In the genomic region with DNA sequence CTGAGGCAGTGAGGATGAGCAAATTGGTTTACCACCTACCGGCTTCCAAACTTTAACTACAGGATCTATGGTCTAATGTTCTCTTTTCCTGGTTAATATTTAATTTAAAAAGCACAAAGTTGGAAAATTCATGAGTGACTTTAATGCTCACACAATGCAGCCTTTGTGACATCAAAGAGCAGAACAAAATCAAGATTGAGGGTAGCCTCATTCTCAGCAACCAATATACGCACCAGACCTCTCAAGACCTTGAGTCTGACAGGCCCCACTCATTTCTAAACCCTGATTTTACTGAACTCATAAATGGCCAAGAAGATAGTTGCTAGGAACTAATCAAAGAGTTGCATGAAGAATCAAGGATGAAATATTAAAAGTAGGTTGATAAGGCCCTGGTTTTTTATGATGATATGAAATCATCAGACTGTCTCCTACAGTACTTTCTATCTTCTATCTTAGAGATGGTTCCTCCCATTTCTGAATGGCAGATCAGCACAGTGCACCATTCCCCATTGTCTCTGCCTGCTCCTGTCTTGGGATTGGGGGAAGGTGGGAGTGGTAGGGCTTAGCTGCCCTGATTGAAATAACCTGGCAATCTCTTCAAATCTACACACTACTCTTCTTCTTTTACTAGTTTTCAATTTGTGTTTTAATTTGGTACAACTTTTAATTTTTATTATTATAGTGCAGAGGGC, we compare ENCODE assay signal across 22 mouse cellular contexts.
DNase-seq lines count a peak whose midpoint lies in the region; ATAC-seq and TF ChIP-seq lines count a peak whose summit lies in the region.
"Had no signal": no experiment of that assay in that cellular context is flagged by ENCODE, and none has a peak within 500 bp of the region (broad histone marks: within the 10 kb centered on the region; RNA-seq: fewer than 3 reads in every experiment).

No protein-coding gene starts in this region.

- H3K27me3 ChIP-seq in lung, embryonic 14.5 days (ENCODE audit: insufficient read depth, low read length), result no peaks in the 10 kb centered on the region
- H3K27me3 ChIP-seq in intestine, embryonic 15.5 days (replicated peaks), result no peaks in the 10 kb centered on the region
- H3K27me3 ChIP-seq in intestine, postnatal 0 days (replicated peaks; ENCODE audit: control insufficient read depth, insufficient read depth, low read length), result no peaks in the 10 kb centered on the region
- H3K27me3 ChIP-seq in heart, embryonic 11.5 days (ENCODE audit: control insufficient read depth, insufficient read depth, low read length), result no peaks in the 10 kb centered on the region
- H3K27me3 ChIP-seq: embryonic facial prominence, embryonic 13.5 days; embryonic facial prominence, embryonic 15.5 days; forebrain, embryonic 12.5 days had no signal

- 70% methylated on average over 2 of the region's 2 CpGs for WGBS in lung, embryonic 14.5 days
- 58% methylated on average over 2 of the region's 2 CpGs for WGBS in intestine, embryonic 15.5 days
- 53% methylated on average over 2 of the region's 2 CpGs for WGBS in intestine, postnatal 0 days
- 90% methylated on average over 2 of the region's 2 CpGs for WGBS in heart, embryonic 11.5 days (ENCODE audit: insufficient replicate concordance)

- no peak for ATAC-seq in lung, embryonic 14.5 days (ENCODE audit: insufficient read depth)
- ATAC-seq in intestine, embryonic 15.5 days, result peak; percentile 86
- peak; percentile 25; the same call in 1 of the 2 replicates for ATAC-seq in intestine, postnatal 0 days
- no peak for ATAC-seq in heart, embryonic 11.5 days (replicated peaks; ENCODE audit: insufficient number of reproducible peaks, low FRiP score, low TSS enrichment)
- ATAC-seq: forebrain, embryonic 14.5 days had no signal

- peak; percentile 9 for DNase-seq in lung, embryonic 14.5 days
- no peak for DNase-seq in lung, postnatal 14 days
- no peak for DNase-seq in layer of hippocampus, adult 2 months (ENCODE audit: low spot score in 2 of 2)
- DNase-seq: adrenal gland, adult 2 months; adrenal gland, postnatal 10 days; adrenal gland, postnatal 25 days; cerebellum, adult 11 months; cerebellum, adult 18-20 months; cerebellum, adult 8-10 months; cerebellum, adult 9-11 months; cerebellum, postnatal 14 days; cerebellum, postnatal 36 days; embryo, embryonic 11 days had no signal

- no peak overlapping the region for H3K27ac ChIP-seq in lung, embryonic 14.5 days (ENCODE audit: low read depth)
- no peak overlapping the region for H3K27ac ChIP-seq in intestine, embryonic 15.5 days
- H3K27ac ChIP-seq in intestine, postnatal 0 days (ENCODE audit: low read depth, low read length), result no peak overlapping the region
- no peak overlapping the region for H3K27ac ChIP-seq in heart, embryonic 11.5 days (ENCODE audit: low read depth, low read length)
- no peak overlapping the region for H3K27ac ChIP-seq in layer of hippocampus, adult 2 months
- H3K27ac ChIP-seq: embryonic facial prominence, embryonic 13.5 days; embryonic facial prominence, embryonic 15.5 days; forebrain, embryonic 10.5 days; forebrain, embryonic 12.5 days had no signal

- no peaks in the 10 kb centered on the region for H3K36me3 ChIP-seq in lung, embryonic 14.5 days (ENCODE audit: insufficient read depth)
- no peaks in the 10 kb centered on the region for H3K36me3 ChIP-seq in intestine, embryonic 15.5 days
- H3K36me3 ChIP-seq in intestine, postnatal 0 days (ENCODE audit: control insufficient read depth, insufficient read depth), result no peaks in the 10 kb centered on the region
- H3K36me3 ChIP-seq in heart, embryonic 11.5 days (ENCODE audit: control insufficient read depth, insufficient read depth, low read length), result no peaks in the 10 kb centered on the region
- H3K36me3 ChIP-seq: embryonic facial prominence, embryonic 13.5 days; embryonic facial prominence, embryonic 15.5 days; forebrain, embryonic 10.5 days; forebrain, embryonic 12.5 days had no signal

- H3K4me3 ChIP-seq in lung, embryonic 14.5 days (ENCODE audit: low read depth, low read length), result no peak overlapping the region
- H3K4me3 ChIP-seq in intestine, embryonic 15.5 days (replicated peaks), result no peak overlapping the region
- H3K4me3 ChIP-seq in intestine, postnatal 0 days (ENCODE audit: low read depth, low read length), result no peak overlapping the region
- no peak overlapping the region for H3K4me3 ChIP-seq in heart, embryonic 11.5 days (ENCODE audit: low read depth, low read length)
- H3K4me3 ChIP-seq in layer of hippocampus, adult 2 months, result no peak overlapping the region
- H3K4me3 ChIP-seq: embryonic facial prominence, embryonic 13.5 days; embryonic facial prominence, embryonic 15.5 days; erythroblast, embryonic 14.5 days; forebrain, embryonic 10.5 days; forebrain, embryonic 12.5 days had no signal

- H3K4me1 ChIP-seq in lung, embryonic 14.5 days (ENCODE audit: insufficient read depth), result no peaks in the 10 kb centered on the region
- no peaks in the 10 kb centered on the region for H3K4me1 ChIP-seq in intestine, embryonic 15.5 days (replicated peaks)
- H3K4me1 ChIP-seq in intestine, postnatal 0 days (replicated peaks; ENCODE audit: control insufficient read depth, insufficient read depth, low read length), result no peaks in the 10 kb centered on the region
- no peaks in the 10 kb centered on the region for H3K4me1 ChIP-seq in heart, embryonic 11.5 days (ENCODE audit: control insufficient read depth, insufficient read depth, low read length)
- H3K4me1 ChIP-seq: embryonic facial prominence, embryonic 13.5 days; embryonic facial prominence, embryonic 15.5 days; forebrain, embryonic 10.5 days; forebrain, embryonic 12.5 days had no signal

- TF ChIP-seq CTCF in lung, embryonic 14.5 days (IDR thresholded peaks at IDR 0.05; ENCODE audit: low read depth), result no peak
- no peak for TF ChIP-seq CTCF in intestine, postnatal 0 days (IDR thresholded peaks at IDR 0.05; ENCODE audit: low read depth)
- TF ChIP-seq CTCF in layer of hippocampus, adult 2 months (conservative IDR thresholded peaks at IDR 0.05), result no peak

- no peaks in the 10 kb centered on the region for H3K9me3 ChIP-seq in lung, embryonic 14.5 days (ENCODE audit: low read depth, low read length)
- no peaks in the 10 kb centered on the region for H3K9me3 ChIP-seq in intestine, embryonic 15.5 days
- no peaks in the 10 kb centered on the region for H3K9me3 ChIP-seq in intestine, postnatal 0 days (ENCODE audit: control insufficient read depth)
- H3K9me3 ChIP-seq in heart, embryonic 11.5 days (replicated peaks; ENCODE audit: control insufficient read depth, low read length), result no peaks in the 10 kb centered on the region
- H3K9me3 ChIP-seq: embryonic facial prominence, embryonic 13.5 days; embryonic facial prominence, embryonic 15.5 days; forebrain, embryonic 10.5 days; forebrain, embryonic 12.5 days had no signal

- no peak overlapping the region for H3K4me2 ChIP-seq in lung, embryonic 14.5 days
- no peak overlapping the region for H3K4me2 ChIP-seq in intestine, embryonic 15.5 days (replicated peaks)
- no peak overlapping the region for H3K4me2 ChIP-seq in intestine, postnatal 0 days (replicated peaks; ENCODE audit: low read depth)
- no peak overlapping the region for H3K4me2 ChIP-seq in heart, embryonic 11.5 days
- H3K4me2 ChIP-seq: embryonic facial prominence, embryonic 13.5 days; embryonic facial prominence, embryonic 15.5 days; forebrain, embryonic 12.5 days had no signal

- H3K9ac ChIP-seq in lung, embryonic 14.5 days, result no peak overlapping the region
- no peak overlapping the region for H3K9ac ChIP-seq in intestine, embryonic 15.5 days
- no peak overlapping the region for H3K9ac ChIP-seq in intestine, postnatal 0 days (ENCODE audit: low read depth, low read length)
- no peak overlapping the region for H3K9ac ChIP-seq in heart, embryonic 11.5 days (ENCODE audit: low read depth, low read length)
- H3K9ac ChIP-seq: embryonic facial prominence, embryonic 13.5 days; embryonic facial prominence, embryonic 15.5 days; forebrain, embryonic 12.5 days had no signal

Comparison
In these comparisons a context has a peak if more than half of its experiments do, and no peak if none do; other contexts are left out.
1. ATAC-seq: peak in intestine, embryonic 15.5 days (single experiment) and intestine, postnatal 0 days (single experiment); none in lung, embryonic 14.5 days (single experiment) and heart, embryonic 11.5 days (single experiment).